Mouse (Mus musculus) spleen, adult 2 months (tissue): ENCODE data around the gene Ppp1r9b. TPM values are rescaled to one million over a fixed set of nuclear protein-coding genes. Genes with fewer than 3 reads are reported as not detected.

Experiments used
- DNase-seq, 2 experiments: peaks; one replicate each; pipeline versions ENCODE4 v3.0.0 to v3.0.0-alpha.2; 2012 to 2021; ENCODE audit warnings: low spot score in 2 of 2, low read depth in 1 of 2
- H3K27ac ChIP-seq: fragments of 200-500 bp; 2 replicates; pipeline ENCODE4 v1.5.1; 2012; ENCODE audit warnings: low read length, inconsistent platforms; ENCODE audit not compliant: insufficient read depth
- H3K27me3 ChIP-seq: fragments of 200-500 bp; 2 replicates; pipeline ENCODE4 v1.6.1; 2012; ENCODE audit warnings: mild to moderate bottlenecking, moderate library complexity, low read length, inconsistent platforms; ENCODE audit not compliant: control insufficient read depth, insufficient read depth
- H3K36me3 ChIP-seq: fragments of 200-500 bp; 2 replicates; pipeline ENCODE4 v1.6.1; 2012; ENCODE audit warnings: mild to moderate bottlenecking, low read length, inconsistent platforms; ENCODE audit not compliant: control insufficient read depth, insufficient read depth
- H3K4me1 ChIP-seq: fragments of 200-500 bp; 2 replicates; pipeline ENCODE4 v1.6.1; 2011; ENCODE audit warnings: inconsistent platforms; ENCODE audit not compliant: control insufficient read depth, insufficient read depth, insufficient read length
- H3K4me3 ChIP-seq: fragments of 200-500 bp; 2 replicates; pipeline ENCODE4 v1.5.1; 2011; ENCODE audit warnings: mild to moderate bottlenecking, inconsistent platforms; ENCODE audit not compliant: insufficient read depth, insufficient read length; ENCODE audit errors: extremely low read depth
- CTCF ChIP-seq: fragments of 200-500 bp; IDR thresholded peaks from 2 replicates; pipeline ENCODE4 v1.5.1; 2011; ENCODE audit warnings: mild to moderate bottlenecking, inconsistent platforms; ENCODE audit not compliant: insufficient read depth, insufficient read length, insufficient replicate concordance; ENCODE audit errors: extremely low read depth
- POLR2A ChIP-seq: fragments of 200-500 bp; IDR thresholded peaks from 2 replicates; pipeline ENCODE4 v1.6.1; 2011; ENCODE audit warnings: low read depth, low read length, inconsistent platforms
- WGBS: fragments of 180-500 bp; shearing (Covaris S2); methylation state at CpG from one replicate; pipeline ENCODE4 v1.1.7; 2018; 5-methylcytosine and 5-hydroxymethylcytosine counted together
- polyA plus RNA-seq: library from polyadenylated mRNA; depleted of rRNA; stranded (reverse); fragments of >200 nt; gene quantifications from 2 replicates; pipeline ENCODE4 v1.2.3, GENCODE M21; 2012

Ppp1r9b gene
- polyA plus RNA-seq, 1 experiment, result 51.9 TPM

GRCm38 (mm10) chr11:95022237-95022992 lies 31.6 kb downstream of the Ppp1r9b start:
- WGBS, result 74% methylated on average over 10 of the region's 10 CpGs
- DNase-seq, result no peak
- Histone ChIP-seq H3K27ac (no peak overlapping the region), H3K36me3 (no peaks in the 10 kb centered on the region), H3K4me1 (no peaks in the 10 kb centered on the region), H3K27me3 (no peaks in the 10 kb centered on the region), H3K4me3 (no peak overlapping the region)
- TF ChIP-seq CTCF (peak; percentile 21; the same call in 1 of the 2 replicates), POLR2A (no peak)

- Histone ChIP-seq H3K36me3 (no peaks in the 10 kb centered on the region), H3K27me3 (no peaks in the 10 kb centered on the region), H3K4me3 (no peak overlapping the region), H3K27ac (no peak overlapping the region), H3K4me1 (no peaks in the 10 kb centered on the region)
- 94% methylated on average over 9 of the region's 9 CpGs for WGBS
- no peak for DNase-seq
- no peak for TF ChIP-seq POLR2A
- no peak for TF ChIP-seq CTCF
Measured at GRCm38 (mm10) chr11:95023481-95023880, 32.6 kb downstream of the Ppp1r9b start.

GRCm38 (mm10) chr11:95024439-95025184 lies 33.8 kb downstream of the Ppp1r9b start:
- no peaks in the 10 kb centered on the region for H3K36me3 ChIP-seq
- no peaks in the 10 kb centered on the region for H3K27me3 ChIP-seq
- H3K4me3 ChIP-seq, result no peak overlapping the region
- TF ChIP-seq CTCF (no peak), POLR2A (no peak)
- DNase-seq, result no peak
- WGBS, result 87% methylated on average over 29 of the region's 29 CpGs
- no peaks in the 10 kb centered on the region for H3K4me1 ChIP-seq
- no peak overlapping the region for H3K27ac ChIP-seq

GRCm38 (mm10) chr11:95025227-95026012 lies 34.6 kb downstream of the Ppp1r9b start:
- TF ChIP-seq POLR2A (no peak), CTCF (no peak)

GRCm38 (mm10) chr11:95026090-95026542 lies 35.3 kb downstream of the Ppp1r9b start:
- TF ChIP-seq CTCF (no peak), POLR2A (no peak)
- Histone ChIP-seq H3K36me3 (no peaks in the 10 kb centered on the region), H3K4me1 (no peaks in the 10 kb centered on the region), H3K4me3 (no peak overlapping the region), H3K27ac (no peak overlapping the region), H3K27me3 (no peaks in the 10 kb centered on the region)
- no peak for DNase-seq
- WGBS, result 63% methylated on average over 6 of the region's 6 CpGs

More at GRCm38 (mm10) chr11:95025227-95026012, 34.6 kb downstream of the Ppp1r9b start:
- H3K27me3 ChIP-seq, result no peaks in the 10 kb centered on the region
- H3K4me3 ChIP-seq, result no peak overlapping the region
- WGBS, result 76% methylated on average over 11 of the region's 11 CpGs
- H3K4me1 ChIP-seq, result no peaks in the 10 kb centered on the region
- no peaks in the 10 kb centered on the region for H3K36me3 ChIP-seq
- DNase-seq, result no peak
- no peak overlapping the region for H3K27ac ChIP-seq

- Histone ChIP-seq H3K4me3 (no peak overlapping the region), H3K4me1 (no peaks in the 10 kb centered on the region), H3K27me3 (no peaks in the 10 kb centered on the region), H3K27ac (no peak overlapping the region), H3K36me3 (no peaks in the 10 kb centered on the region)
- TF ChIP-seq POLR2A, result no peak
- TF ChIP-seq CTCF, result no peak
- no peak for DNase-seq
- WGBS, result 86% methylated on average over 6 of the region's 6 CpGs
Measured at GRCm38 (mm10) chr11:95026849-95027248, 36.0 kb downstream of the Ppp1r9b start.
